Mouse (Mus musculus): ENCODE data around the gene 4930404N11Rik. TPM values are rescaled to one million over a fixed set of nuclear protein-coding genes. Genes with fewer than 3 reads are reported as not detected.

The 4930404N11Rik gene
- total RNA-seq, 2 experiments from 2014 or later, result 0.85 to 1.4 TPM

- no peak for DNase-seq
These were observed 14.3 kb upstream of the 4930404N11Rik start for GRCm38 (mm10) chr10:81379809-81380378.

- no peak for DNase-seq
These were observed 13.6 kb upstream of the 4930404N11Rik start for GRCm38 (mm10) chr10:81379183-81379553.

GRCm38 (mm10) chr10:81378553-81379182 lies 13.1 kb upstream of the 4930404N11Rik start:
- DNase-seq, result peak; percentile 100

- DNase-seq, result no peak
These were observed 12.4 kb upstream of the 4930404N11Rik start, which contains the start of gene Fzr1 for GRCm38 (mm10) chr10:81377793-81378552. Gene Fzr1 (minus strand): TSS chr10:81378516.

- no peak for DNase-seq
These were observed 11.7 kb upstream of the 4930404N11Rik start for GRCm38 (mm10) chr10:81377362-81377664.

- no peak for DNase-seq
These were observed 11.1 kb upstream of the 4930404N11Rik start for GRCm38 (mm10) chr10:81376561-81377361.

GRCm38 (mm10) chr10:81375322-81375721 lies 9.7 kb upstream of the 4930404N11Rik start:
- no peak for DNase-seq

GRCm38 (mm10) chr10:81367207-81367495 lies 1.5 kb upstream of the 4930404N11Rik start:
- no peak for DNase-seq

- DNase-seq, result no peak
These were observed 1.0 kb upstream of the 4930404N11Rik start for GRCm38 (mm10) chr10:81366477-81367206.

GRCm38 (mm10) chr10:81365073-81365472 lies 543 bp downstream of the 4930404N11Rik start:
- no peak for DNase-seq

- DNase-seq, result peak; percentile 49
These were observed 950 bp downstream of the 4930404N11Rik start for GRCm38 (mm10) chr10:81364666-81365065.

- DNase-seq, result no peak
These were observed 1.9 kb downstream of the 4930404N11Rik start for GRCm38 (mm10) chr10:81363436-81364346.

- DNase-seq, result no peak
These were observed 3.2 kb downstream of the 4930404N11Rik start for GRCm38 (mm10) chr10:81362336-81362949.

GRCm38 (mm10) chr10:81360721-81361120 lies 4.9 kb downstream of the 4930404N11Rik start:
- DNase-seq, result no peak

- no peak for DNase-seq
These were observed 6.8 kb downstream of the 4930404N11Rik start for GRCm38 (mm10) chr10:81358841-81359240.

GRCm38 (mm10) chr10:81358209-81358608 lies 7.4 kb downstream of the 4930404N11Rik start:
- DNase-seq, result no peak

- DNase-seq, result peak; percentile 95
These were observed 8.4 kb downstream of the 4930404N11Rik start, which contains the start of gene Mfsd12 for GRCm38 (mm10) chr10:81356991-81357844. Gene Mfsd12 (plus strand): TSS chr10:81357491.

- DNase-seq, result no peak
These were observed 9.1 kb downstream of the 4930404N11Rik start for GRCm38 (mm10) chr10:81356352-81356990.

- DNase-seq, result no peak
These were observed 10.1 kb downstream of the 4930404N11Rik start for GRCm38 (mm10) chr10:81355533-81355932.
